Mouse (Mus musculus) heart, embryonic 14.5 days (tissue): ENCODE results near the gene Mpp2. TPM values are rescaled to one million over a fixed set of nuclear protein-coding genes. Genes with fewer than 3 reads are reported as not detected.

Experiments used
- ATAC-seq: fragments of 200-750 bp; cut with Nextera tagmentation; 2 replicates; pipeline ENCODE4 v1.8.0; 2017; ENCODE audit warnings: low read depth, moderate TSS enrichment; ENCODE audit not compliant: insufficient number of reproducible peaks, insufficient read depth, low FRiP score
- H3K27ac ChIP-seq, 2 experiments: fragments of 200-500 bp in 1 of 2; fragments of 300-500 bp in 1 of 2; sonication (generic) in 1 of 2; replicated peaks in 1 of 2; 2 replicates each; pipeline ENCODE4 v1.5.1; 2012 to 2014; ENCODE audit warnings: low read depth in 2 of 2, low read length in 2 of 2, control low read depth in 1 of 2, mild to moderate bottlenecking in 1 of 2, mixed read lengths in 1 of 2; ENCODE audit not compliant: control insufficient read depth in 1 of 2, insufficient read depth in 1 of 2
- H3K27me3 ChIP-seq: fragments of 300-500 bp; sonication (generic); 2 replicates; pipeline ENCODE4 v1.6.1; 2014; ENCODE audit warnings: mild to moderate bottlenecking, low read length, control low read depth; ENCODE audit not compliant: control insufficient read depth, insufficient read depth
- H3K36me3 ChIP-seq: fragments of 300-500 bp; sonication (generic); 2 replicates; pipeline ENCODE4 v1.6.1; 2014; ENCODE audit warnings: mild to moderate bottlenecking, control low read depth, low read length, mixed read lengths; ENCODE audit not compliant: control insufficient read depth, insufficient read depth
- H3K4me1 ChIP-seq, 2 experiments: fragments of 200-500 bp in 1 of 2; fragments of 300-500 bp in 1 of 2; sonication (generic) in 1 of 2; 2 replicates each; pipeline ENCODE4 v1.6.1; 2012 to 2014; ENCODE audit warnings: low read length in 2 of 2, control low read depth in 1 of 2, mixed read lengths in 1 of 2; ENCODE audit not compliant: control insufficient read depth in 2 of 2, insufficient read depth in 2 of 2
- H3K4me2 ChIP-seq: fragments of 300-500 bp; sonication (generic); 2 replicates; pipeline ENCODE4 v1.6.1; 2014; ENCODE audit warnings: mild to moderate bottlenecking, low read length
- H3K4me3 ChIP-seq, 2 experiments: fragments of 200-500 bp in 1 of 2; fragments of 300-500 bp in 1 of 2; sonication (generic) in 1 of 2; 2 replicates each; pipeline ENCODE4 v1.5.1; 2012 to 2014; ENCODE audit warnings: low read length in 2 of 2, mild to moderate bottlenecking in 2 of 2, control low read depth in 1 of 2, low read depth in 1 of 2, moderate library complexity in 1 of 2; ENCODE audit not compliant: control insufficient read depth in 1 of 2, insufficient read depth in 1 of 2
- H3K9ac ChIP-seq: fragments of 300-500 bp; sonication (generic); 2 replicates; pipeline ENCODE4 v1.6.1; 2014; ENCODE audit warnings: mild to moderate bottlenecking, low read length
- H3K9me3 ChIP-seq: fragments of 300-500 bp; sonication (generic); 2 replicates; pipeline ENCODE4 v1.6.1; 2016; ENCODE audit warnings: low read length, control low read depth; ENCODE audit not compliant: control insufficient read depth
- WGBS: fragments of 180-500 bp; shearing (Covaris S2); extraction: QIAGEN DNeasy Blood & Tissue Kit; methylation state at CpG from one replicate; pipeline ENCODE4 v1.1.7; 2014; 5-methylcytosine and 5-hydroxymethylcytosine counted together
- polyA plus RNA-seq: library from polyadenylated mRNA; unstranded; fragments of >200 nt; fragmentation: Nextera tagmentation; extraction: Ambion mirVana; gene quantifications from 2 replicates; pipeline ENCODE4 v1.2.1, GENCODE M21; 2014

Mpp2 gene
- polyA plus RNA-seq, 1 experiment from 2014 or later: 6.0 TPM

- Histone ChIP-seq H3K4me2 (no peak overlapping the region), H3K27me3 (no peaks in the 10 kb centered on the region)
- 54% methylated on average over 7 of the region's 7 CpGs for WGBS
Observed at GRCm38 (mm10) chr11:102036336-102036735, 52.0 kb downstream of the Mpp2 start.

GRCm38 (mm10) chr11:102035456-102035960 is 52.8 kb downstream of the Mpp2 start:
- Histone ChIP-seq H3K4me1 (peaks cover 0 to 5% of the 10 kb centered on the region in 2 experiments; a peak in 1 of 4 replicates), H3K4me2 (no peak overlapping the region), H3K27me3 (no peaks in the 10 kb centered on the region), H3K9me3 (no peaks in the 10 kb centered on the region), H3K36me3 (no peaks in the 10 kb centered on the region), H3K27ac (no peak overlapping the region), H3K9ac (no peak overlapping the region), H3K4me3 (no peak overlapping the region)
- no peak for ATAC-seq
- 69% methylated on average over 5 of the region's 5 CpGs for WGBS

More at GRCm38 (mm10) chr11:102036336-102036735, 52.0 kb downstream of the Mpp2 start:
- no peak overlapping the region for H3K27ac ChIP-seq
- no peaks in the 10 kb centered on the region for H3K36me3 ChIP-seq
- no peak for ATAC-seq
- no peak overlapping the region for H3K9ac ChIP-seq
- H3K4me1 ChIP-seq: peaks cover 0 to 5% of the 10 kb centered on the region in 2 experiments; a peak in 1 of 4 replicates
- H3K9me3 ChIP-seq: no peaks in the 10 kb centered on the region
- no peak overlapping the region for H3K4me3 ChIP-seq

GRCm38 (mm10) chr11:102034887-102035286 is 53.4 kb downstream of the Mpp2 start:
- ATAC-seq: no peak
- H3K4me3 ChIP-seq: no peak overlapping the region
- WGBS: 74% methylated on average over 8 of the region's 8 CpGs
- no peak overlapping the region for H3K9ac ChIP-seq
- H3K9me3 ChIP-seq: no peaks in the 10 kb centered on the region
- H3K4me1 ChIP-seq: peaks cover 0 to 5% of the 10 kb centered on the region in 2 experiments; a peak in 1 of 4 replicates
- no peak overlapping the region for H3K27ac ChIP-seq
- no peaks in the 10 kb centered on the region for H3K36me3 ChIP-seq
- H3K27me3 ChIP-seq: no peaks in the 10 kb centered on the region
- no peak overlapping the region for H3K4me2 ChIP-seq

- Histone ChIP-seq H3K4me2 (no peak overlapping the region), H3K4me1 (no peaks in the 10 kb centered on the region), H3K9me3 (no peaks in the 10 kb centered on the region), H3K27me3 (no peaks in the 10 kb centered on the region), H3K4me3 (no peak overlapping the region), H3K9ac (no peak overlapping the region), H3K27ac (no peak overlapping the region), H3K36me3 (no peaks in the 10 kb centered on the region)
- WGBS: 87% methylated on average over 12 of the region's 12 CpGs
- ATAC-seq: no peak
Observed at GRCm38 (mm10) chr11:102033055-102033591, 55.2 kb downstream of the Mpp2 start.

- no peak overlapping the region for H3K9ac ChIP-seq
- H3K27ac ChIP-seq: no peak overlapping the region
- peaks cover 4 to 9% of the 10 kb centered on the region in 2 experiments; a peak in 3 of 4 replicates for H3K4me1 ChIP-seq
- H3K4me3 ChIP-seq: no peak overlapping the region
- no peaks in the 10 kb centered on the region for H3K36me3 ChIP-seq
- no peaks in the 10 kb centered on the region for H3K27me3 ChIP-seq
- WGBS: 71% methylated on average over 7 of the region's 7 CpGs
- no peaks in the 10 kb centered on the region for H3K9me3 ChIP-seq
- no peak overlapping the region for H3K4me2 ChIP-seq
- ATAC-seq: no peak
Observed at GRCm38 (mm10) chr11:102031149-102031548, 57.2 kb downstream of the Mpp2 start.

GRCm38 (mm10) chr11:102029966-102030365 is 58.3 kb downstream of the Mpp2 start:
- no peak for ATAC-seq
- no peak overlapping the region for H3K27ac ChIP-seq
- no peak overlapping the region for H3K4me2 ChIP-seq
- H3K9me3 ChIP-seq: no peaks in the 10 kb centered on the region
- WGBS: 46% methylated on average over 7 of the region's 7 CpGs
- H3K4me3 ChIP-seq: no peak overlapping the region
- H3K36me3 ChIP-seq: no peaks in the 10 kb centered on the region
- H3K9ac ChIP-seq: no peak overlapping the region
- no peaks in the 10 kb centered on the region for H3K27me3 ChIP-seq
- H3K4me1 ChIP-seq: peaks cover 4 to 13% of the 10 kb centered on the region in 2 experiments; a peak in 3 of 4 replicates

- H3K27me3 ChIP-seq: no peaks in the 10 kb centered on the region
- no peak overlapping the region for H3K27ac ChIP-seq
- H3K4me1 ChIP-seq: peaks cover 4 to 13% of the 10 kb centered on the region in 2 experiments; a peak in 3 of 4 replicates
- H3K4me3 ChIP-seq: no peak overlapping the region
- no peak for ATAC-seq
- no peak overlapping the region for H3K4me2 ChIP-seq
- H3K9ac ChIP-seq: no peak overlapping the region
- 73% methylated on average over 4 of the region's 4 CpGs for WGBS
- H3K9me3 ChIP-seq: no peaks in the 10 kb centered on the region
- H3K36me3 ChIP-seq: no peaks in the 10 kb centered on the region
Observed at GRCm38 (mm10) chr11:102029304-102029703, 59.0 kb downstream of the Mpp2 start.
